Mouse (Mus musculus) urinary bladder, postnatal 10 days (tissue): ENCODE results near the gene Syt2.

Experiments
- DNase-seq: peaks from one replicate; pipeline ENCODE4 v3.0.0; 2022; ENCODE audit warnings: low spot score

Gene Syt2

GRCm38 (mm10) chr1:134706549-134706948 lies 60.1 kb downstream of the Syt2 start:
- DNase-seq: no peak

- no peak for DNase-seq
Measured at GRCm38 (mm10) chr1:134707516-134707915, 61.0 kb downstream of the Syt2 start.

- no peak for DNase-seq
Measured at GRCm38 (mm10) chr1:134708274-134708673, 61.8 kb downstream of the Syt2 start.

- no peak for DNase-seq
Measured at GRCm38 (mm10) chr1:134708801-134709385, 62.4 kb downstream of the Syt2 start.

GRCm38 (mm10) chr1:134709411-134710306 lies 63.2 kb downstream of the Syt2 start:
- no peak for DNase-seq

GRCm38 (mm10) chr1:134711061-134711460 lies 64.6 kb downstream of the Syt2 start:
- no peak for DNase-seq

GRCm38 (mm10) chr1:134711653-134712052 lies 65.2 kb downstream of the Syt2 start:
- DNase-seq: no peak

GRCm38 (mm10) chr1:134712781-134713299 lies 66.4 kb downstream of the Syt2 start:
- no peak for DNase-seq

- DNase-seq: no peak
Measured at GRCm38 (mm10) chr1:134713421-134713969, 67.0 kb downstream of the Syt2 start.

GRCm38 (mm10) chr1:134714166-134714565 lies 67.7 kb downstream of the Syt2 start:
- no peak for DNase-seq

- DNase-seq: no peak
Measured at GRCm38 (mm10) chr1:134715092-134715491, 68.6 kb downstream of the Syt2 start.

GRCm38 (mm10) chr1:134719718-134720304 lies 73.3 kb downstream of the Syt2 start:
- no peak for DNase-seq

GRCm38 (mm10) chr1:134721486-134721885 lies 75.0 kb downstream of the Syt2 start:
- no peak for DNase-seq

- no peak for DNase-seq
Measured at GRCm38 (mm10) chr1:134722891-134723290, 76.4 kb downstream of the Syt2 start.

- DNase-seq: no peak
Measured at GRCm38 (mm10) chr1:134725276-134725675, 78.8 kb downstream of the Syt2 start.

- no peak for DNase-seq
Measured at GRCm38 (mm10) chr1:134726480-134726879, 80.0 kb downstream of the Syt2 start.

GRCm38 (mm10) chr1:134727256-134727655 lies 80.8 kb downstream of the Syt2 start:
- no peak for DNase-seq

GRCm38 (mm10) chr1:134733659-134734058 lies 87.2 kb downstream of the Syt2 start:
- no peak for DNase-seq

GRCm38 (mm10) chr1:134737463-134737862 lies 91.0 kb downstream of the Syt2 start:
- DNase-seq: no peak

GRCm38 (mm10) chr1:134741433-134741832 lies 95.0 kb downstream of the Syt2 start:
- no peak for DNase-seq

GRCm38 (mm10) chr1:134741946-134742661 lies 95.6 kb downstream of the Syt2 start:
- no peak for DNase-seq

- DNase-seq: no peak
Measured at GRCm38 (mm10) chr1:134745648-134746047, 99.2 kb downstream of the Syt2 start.
